Mouse (Mus musculus): ENCODE data around the gene Folr1. TPM values are rescaled to one million over a fixed set of nuclear protein-coding genes. Genes with fewer than 3 reads are reported as not detected.

Gene Folr1
- total RNA-seq, 4 experiments from 2014 or later: 0.51 to 3.2 (median 1.3) TPM

GRCm38 (mm10) chr7:101833352-101833751, 37.2 kb downstream of the Folr1 start:
- no peak for DNase-seq (ENCODE audit: low spot score in 2 of 2)

GRCm38 (mm10) chr7:101832372-101832771, 38.2 kb downstream of the Folr1 start:
- no peak for DNase-seq (ENCODE audit: low spot score in 2 of 2)

- no peak for DNase-seq (ENCODE audit: low spot score in 2 of 2)
These were observed 39.2 kb downstream of the Folr1 start for GRCm38 (mm10) chr7:101831437-101831836.

- DNase-seq (ENCODE audit: low spot score in 2 of 2): no peak
These were observed 40.2 kb downstream of the Folr1 start for GRCm38 (mm10) chr7:101830373-101830772.

DNA sequence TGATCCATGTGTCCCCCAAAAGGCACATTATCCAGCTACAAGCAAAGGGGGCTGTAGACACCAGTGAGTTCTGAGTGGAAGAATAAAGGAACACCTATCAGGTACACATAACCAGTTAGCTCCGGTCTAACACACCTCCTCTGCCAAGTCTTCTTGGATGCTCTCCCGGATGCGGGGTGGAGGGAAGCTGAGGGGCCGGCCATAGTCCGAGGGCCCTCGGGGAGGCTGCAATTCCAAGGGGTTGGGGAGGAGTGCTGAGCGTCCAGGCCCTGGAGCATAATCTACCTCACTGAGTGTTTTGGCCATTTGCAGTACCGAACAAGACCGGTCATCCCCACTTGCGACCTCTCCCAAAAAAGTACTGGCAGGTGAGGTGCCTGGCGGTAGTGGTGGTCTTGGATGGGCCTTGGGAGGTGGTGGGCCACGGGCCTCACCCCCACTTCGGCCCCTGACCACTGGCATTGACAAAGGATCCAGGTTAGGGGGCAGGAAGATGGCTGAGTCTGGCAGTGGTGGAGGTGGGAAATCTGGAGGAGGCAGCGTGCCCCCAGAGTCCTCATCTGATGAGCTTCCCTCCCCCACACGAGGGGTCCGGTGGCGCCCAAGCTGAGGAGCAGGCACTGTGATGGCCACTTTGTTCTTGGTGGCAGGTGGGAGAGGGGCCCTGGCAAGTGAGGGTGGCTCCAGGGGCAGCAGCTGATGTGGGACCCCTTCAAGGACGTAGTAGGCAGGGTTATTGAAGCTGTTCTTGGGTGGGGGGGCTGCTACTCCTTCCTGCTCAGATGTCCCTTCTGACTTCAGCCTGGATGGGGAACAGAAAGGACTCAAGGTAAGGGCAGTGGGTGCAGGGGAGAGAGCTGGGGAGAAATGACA, 46.6 kb downstream of the Folr1 start:
- DNase-seq (ENCODE audit: low spot score in 2 of 2): no peak

GRCm38 (mm10) chr7:101822836-101823757, 47.5 kb downstream of the Folr1 start:
- no peak for DNase-seq (ENCODE audit: low spot score in 2 of 2)

DNA sequence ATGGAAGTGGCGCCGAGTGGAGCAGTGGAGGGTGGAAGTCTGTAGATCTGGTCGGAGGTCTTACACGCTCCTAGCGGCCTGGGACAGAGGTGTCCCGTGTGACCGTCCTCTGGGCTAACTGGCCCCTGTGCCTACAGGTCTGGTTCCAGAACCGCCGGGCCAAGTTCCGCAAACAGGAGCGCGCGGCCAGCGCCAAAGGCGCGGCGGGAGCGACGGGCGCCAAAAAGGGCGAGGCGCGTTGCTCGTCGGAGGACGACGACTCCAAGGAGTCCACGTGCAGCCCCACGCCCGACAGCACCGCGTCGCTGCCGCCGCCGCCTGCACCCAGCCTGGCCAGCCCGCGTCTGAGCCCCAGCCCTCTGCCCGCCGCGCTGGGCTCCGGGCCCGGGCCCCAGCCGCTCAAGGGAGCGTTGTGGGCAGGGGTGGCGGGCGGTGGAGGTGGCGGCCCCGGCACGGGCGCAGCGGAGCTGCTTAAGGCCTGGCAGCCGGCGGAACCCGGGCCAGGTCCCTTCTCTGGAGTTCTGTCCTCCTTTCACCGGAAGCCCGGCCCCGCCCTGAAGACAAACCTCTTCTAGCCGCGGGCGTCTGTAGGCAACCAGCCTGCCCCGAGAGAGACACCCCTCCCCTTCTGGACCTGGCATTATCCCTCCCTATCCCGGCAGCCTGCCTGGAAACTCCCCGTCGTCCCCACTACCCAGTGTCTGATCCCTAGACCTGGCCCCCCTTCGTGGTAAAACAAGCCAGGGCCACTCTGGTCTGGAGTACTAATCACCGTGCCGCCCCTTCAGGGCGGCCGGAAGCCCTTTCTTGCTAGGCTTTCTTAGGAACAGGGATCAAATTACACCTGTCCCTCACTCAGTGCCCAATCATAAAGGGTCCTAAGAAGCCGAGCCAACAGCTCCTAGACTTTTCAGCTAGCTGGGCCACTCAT, 48.8 kb downstream of the Folr1 start:
- no peak for DNase-seq (ENCODE audit: low spot score in 2 of 2)

DNA sequence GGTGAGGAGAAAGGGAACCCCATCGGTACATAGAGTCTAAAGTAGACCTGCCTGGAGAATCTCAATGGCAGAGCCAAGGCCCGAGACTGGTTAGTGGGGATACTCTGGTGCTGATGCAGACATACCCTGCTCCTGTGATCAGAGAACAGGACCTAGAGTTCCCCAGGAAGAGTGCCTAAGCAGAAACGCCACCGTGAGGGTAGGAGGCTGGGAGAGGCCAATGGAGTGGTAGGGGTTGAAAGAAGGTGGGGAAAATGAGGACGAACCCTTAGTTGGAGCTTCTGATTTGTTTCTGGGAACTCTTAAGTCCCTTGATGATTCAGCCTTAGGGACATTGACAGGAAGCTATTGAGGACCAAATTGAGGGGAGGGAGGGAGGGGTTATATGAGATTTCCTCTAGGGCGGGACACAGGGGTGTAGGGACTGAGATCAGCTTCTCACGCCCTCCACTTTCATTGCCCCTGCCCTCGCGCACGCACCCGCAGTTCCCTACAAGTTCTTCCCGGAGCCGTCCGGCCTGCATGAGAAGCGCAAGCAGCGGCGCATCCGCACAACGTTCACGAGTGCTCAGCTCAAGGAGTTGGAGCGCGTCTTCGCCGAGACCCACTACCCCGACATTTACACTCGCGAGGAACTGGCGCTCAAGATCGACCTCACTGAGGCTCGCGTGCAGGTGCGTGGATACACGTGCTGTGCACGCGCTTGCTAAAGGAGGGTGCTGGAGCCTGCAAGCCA, 50.1 kb downstream of the Folr1 start:
- DNase-seq (ENCODE audit: low spot score in 2 of 2): no peak

DNA sequence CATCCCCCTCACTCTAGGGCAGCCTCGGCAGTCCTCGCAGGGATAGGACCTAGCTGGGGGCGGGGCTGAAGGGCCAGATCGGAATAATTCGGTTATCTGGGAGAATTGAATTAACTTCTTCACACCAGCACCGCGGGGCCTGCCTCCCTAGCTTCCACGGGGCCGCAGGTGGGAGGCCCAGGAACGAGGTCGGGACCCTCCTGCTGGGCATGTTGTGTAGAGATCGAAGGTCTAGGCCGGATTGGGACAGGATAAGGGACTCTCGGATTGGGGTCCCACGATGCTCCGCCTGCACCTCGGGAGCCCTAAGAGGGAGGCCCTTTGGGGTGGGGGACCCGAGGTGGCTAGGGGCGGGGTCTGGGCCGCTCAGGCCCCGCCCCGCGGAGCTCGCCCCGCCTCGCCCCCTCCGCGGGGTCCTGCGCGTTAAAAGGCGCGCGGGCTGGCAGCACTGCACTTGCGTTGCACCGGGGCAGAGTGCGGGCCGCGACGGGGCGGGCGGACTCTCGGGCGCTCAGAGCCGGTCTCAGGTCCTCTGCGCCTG, 52.7 kb downstream of the Folr1 start, which contains the start of gene Phox2a:
TSS of gene Phox2a (plus strand) at position 453 of the 541 bp plus-strand sequence.
- no peak for DNase-seq (ENCODE audit: low spot score in 2 of 2)

Small RNAs within 50 kb of the gene (microRNA-seq; reads per million reads assigned to microRNA genes)
- 0 reads per million in 2 experiments for gene Gm22655

Other genes starting within 250 kb of the Folr1 start
- 10 to 100 TPM; 50.7 to 64.1 (median 56.9) TPM for gene Clpb, start 207.2 kb downstream of the Folr1 start, total RNA-seq (2022)
- gene Phox2a, start 52.5 kb downstream of the Folr1 start, total RNA-seq (2022): under 1 TPM in 1 of 4 experiments, not detected in 3; 0.20 TPM
- gene Inppl1, start 32.6 kb downstream of the Folr1 start, total RNA-seq (2022): 10 to 100 TPM; 29.1 to 38.3 (median 32.4) TPM
- gene Folr2, start 13.6 kb downstream of the Folr1 start, total RNA-seq (2022): 1 to 10 TPM in 2 of 4 experiments, not detected in 2; 1.3 to 1.4 TPM
- 10 to 100 TPM; 30.2 to 37.2 (median 35.0) TPM for gene Anapc15, start 7.1 kb downstream of the Folr1 start, total RNA-seq (2022)
- 10 to 100 TPM; 77.5 to 94.3 (median 89.8) TPM for gene Lamtor1, start 35.1 kb upstream of the Folr1 start, total RNA-seq (2022)
- under 1 TPM in 1 of 4 experiments, not detected in 3; 0.35 TPM for gene Tomt, start 35.6 kb upstream of the Folr1 start, total RNA-seq (2022)
- gene Lrrc51, start 63.1 kb upstream of the Folr1 start, total RNA-seq (2022): 1 to 10 TPM; 5.8 to 7.9 (median 6.1) TPM
- 100 to 1,000 TPM in 3 of 4 experiments, 10 to 100 TPM in 1; 99.7 to 129 (median 117) TPM for gene Numa1, start 63.3 kb upstream of the Folr1 start, total RNA-seq (2022)
- 10 to 100 TPM in 3 of 4 experiments, 1 to 10 TPM in 1; 8.3 to 12.9 (median 11.1) TPM for gene Il18bp, start 147.9 kb upstream of the Folr1 start, total RNA-seq (2022)
- 10 to 100 TPM; 43.4 to 47.0 (median 44.9) TPM for gene Rnf121, start 194.7 kb upstream of the Folr1 start, total RNA-seq (2022)
- gene Xndc1, start 194.7 kb upstream of the Folr1 start, total RNA-seq (2022): 10 to 100 TPM; 25.8 to 37.3 (median 31.9) TPM
- gene Xntrpc, start 194.9 kb upstream of the Folr1 start, total RNA-seq (2022): 1 to 10 TPM; 1.7 to 2.8 (median 2.3) TPM
- gene Trpc2, start 212.3 kb upstream of the Folr1 start, total RNA-seq (2022): 1 to 10 TPM in 3 of 4 experiments, not detected in 1; 1.4 to 2.4 (median 1.8) TPM
- gene Art1, start 231.0 kb upstream of the Folr1 start, total RNA-seq (2022): not detected
- not detected for gene Art5, start 238.7 kb upstream of the Folr1 start, total RNA-seq (2022)
- under 1 TPM in 2 of 4 experiments, not detected in 2; 0.16 to 0.25 TPM for gene Chrna10, start 246.0 kb upstream of the Folr1 start, total RNA-seq (2022)